Mouse (Mus musculus): ENCODE data around the gene Naa10. TPM values are rescaled to one million over a fixed set of nuclear protein-coding genes. Genes with fewer than 3 reads are reported as not detected.

Naa10 gene
- polyA plus RNA-seq, 1 experiment from 2014 or later, result 159 TPM

DNA sequence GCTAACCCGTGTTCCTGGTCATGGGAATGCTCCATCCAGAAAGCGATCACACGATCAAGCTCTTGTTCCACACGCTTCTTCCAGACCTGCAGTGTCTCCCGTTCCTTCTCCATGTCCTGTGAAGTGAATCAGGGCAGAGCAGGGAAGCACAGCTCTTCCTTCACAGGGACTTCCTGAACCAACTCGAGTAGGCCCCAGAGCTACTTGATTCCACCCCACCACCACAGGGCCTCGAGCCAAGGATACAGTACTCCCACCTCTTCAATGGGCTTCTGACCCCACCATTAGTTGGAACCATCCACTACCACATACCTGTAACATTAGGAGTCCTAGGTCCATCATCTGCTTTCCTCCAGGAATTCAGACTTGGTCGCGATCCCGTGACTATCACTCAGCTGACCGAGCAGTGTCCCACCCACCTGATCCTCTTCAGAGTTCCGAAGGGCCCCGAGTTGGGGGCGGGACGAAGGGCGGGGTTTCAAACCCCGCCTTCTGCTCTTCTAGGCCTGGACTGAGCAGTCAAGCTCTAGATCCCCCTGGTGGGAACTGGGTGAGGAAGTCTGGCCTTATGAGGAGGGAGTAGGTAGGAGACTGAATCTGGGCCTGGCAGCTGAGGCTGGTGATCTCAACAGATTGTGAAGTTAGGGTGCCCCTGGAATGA, 8.8 kb upstream of the Naa10 start, which contains the start of gene Renbp:
Gene Renbp, minus strand, starts transcription at position 449 of the 661 bp plus-strand sequence.
- Histone ChIP-seq H3K9me3 (ENCODE audit: control insufficient read depth, low read length) (no peaks in the 10 kb centered on the region), H3K27me3 (ENCODE audit: control insufficient read depth, insufficient read depth, low read length) (no peaks in the 10 kb centered on the region), H3K4me2 (ENCODE audit: low read depth, severe bottlenecking) (peak within 1 kb of the TSS; percentile 20; the same call in 1 of the 2 replicates), H3K9ac (ENCODE audit: low read length) (no peak within 1 kb of the TSS), H3K36me3 (ENCODE audit: control insufficient read depth, insufficient read depth, low read length) (no peaks in the 10 kb centered on the region), H3K4me3 (ENCODE audit: low read depth, low read length) (no peak within 1 kb of the TSS), H3K4me1 (ENCODE audit: control insufficient read depth, insufficient read depth, low read length) (no peaks in the 10 kb centered on the region), H3K27ac (replicated peaks; ENCODE audit: low read depth, low read length) (no peak within 1 kb of the TSS)
- WGBS, result 37% methylated on average over 17 of the region's 17 CpGs
- peak; percentile 50 for DNase-seq (ENCODE audit: low spot score)
- ATAC-seq (ENCODE audit: insufficient number of reproducible peaks, low FRiP score, low TSS enrichment, low read depth), result peak; percentile 62; the same call in 1 of the 2 replicates

- Histone ChIP-seq H3K27me3 (ENCODE audit: control insufficient read depth, insufficient read depth, low read length) (no peaks in the 10 kb centered on the region), H3K9me3 (ENCODE audit: control insufficient read depth, low read length) (no peaks in the 10 kb centered on the region), H3K9ac (ENCODE audit: low read length) (peak overlapping the region; percentile 56; the same call in 1 of the 2 replicates), H3K4me1 (ENCODE audit: control insufficient read depth, insufficient read depth, low read length) (no peaks in the 10 kb centered on the region), H3K36me3 (ENCODE audit: control insufficient read depth, insufficient read depth, low read length) (no peaks in the 10 kb centered on the region), H3K4me3 (ENCODE audit: low read depth, low read length) (peak overlapping the region; percentile 49), H3K4me2 (ENCODE audit: low read depth, severe bottlenecking) (peak overlapping the region; percentile 58), H3K27ac (replicated peaks; ENCODE audit: low read depth, low read length) (no peak overlapping the region)
- DNase-seq (ENCODE audit: low spot score), result no peak
- no peak for ATAC-seq (ENCODE audit: insufficient number of reproducible peaks, low FRiP score, low TSS enrichment, low read depth)
- WGBS, result 78% methylated on average over 8 of the region's 8 CpGs
Measured at GRCm38 (mm10) chrX:73922550-73922882, 772 bp upstream of the Naa10 start.

DNA sequence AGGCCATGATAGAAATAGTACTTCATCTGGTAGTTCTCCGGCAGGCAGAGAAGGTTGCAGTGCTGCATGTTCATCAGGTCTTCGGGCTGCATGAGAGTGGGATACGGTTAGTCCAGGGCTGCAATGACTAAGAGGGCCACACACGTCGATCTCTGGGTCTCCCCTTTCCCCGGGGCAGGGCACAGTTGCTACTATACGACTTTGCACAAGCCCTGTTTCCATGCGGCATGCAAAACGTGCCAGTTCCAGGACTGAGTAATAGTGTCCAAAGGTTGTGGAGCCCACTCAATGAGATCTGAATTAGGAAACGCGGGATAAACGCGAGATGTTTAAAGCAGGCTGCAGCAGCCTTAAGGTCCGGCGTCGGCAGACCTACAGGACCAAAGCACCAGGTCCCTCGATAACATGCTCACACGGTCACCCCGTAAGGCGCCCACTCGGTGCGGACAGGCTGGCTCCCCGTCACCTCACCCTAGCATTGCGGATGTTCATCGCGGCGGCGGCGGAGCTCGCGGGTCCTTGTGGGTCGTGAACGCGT, 390 bp downstream of the Naa10 start:
- 25% methylated on average over 34 of the region's 34 CpGs for WGBS
- ATAC-seq (ENCODE audit: insufficient number of reproducible peaks, low FRiP score, low TSS enrichment, low read depth), result peak; percentile 10; the same call in 1 of the 2 replicates

DNA sequence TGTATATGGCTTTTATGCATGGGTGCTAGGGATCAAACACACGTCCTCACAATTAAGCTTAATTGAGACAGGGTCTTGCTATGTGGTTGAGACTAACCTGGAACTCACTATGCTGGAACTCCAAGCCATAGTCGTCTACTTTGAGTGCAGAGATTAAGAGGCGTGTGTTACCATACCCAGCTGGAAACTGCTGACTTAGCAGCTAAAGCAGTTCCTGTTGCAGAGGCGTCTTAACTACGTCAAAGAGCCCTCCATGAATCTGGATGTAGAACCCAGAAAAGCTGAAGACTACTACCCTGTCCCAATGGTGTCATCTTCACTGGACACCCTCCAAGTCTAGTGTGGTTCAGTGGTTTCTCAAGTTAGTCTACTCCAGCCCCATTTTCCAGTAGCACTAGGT, 3.1 kb downstream of the Naa10 start:
- DNase-seq (ENCODE audit: low spot score) (no peak), ATAC-seq (ENCODE audit: insufficient number of reproducible peaks, low FRiP score, low TSS enrichment, low read depth) (no peak)
- Histone ChIP-seq H3K36me3 (ENCODE audit: control insufficient read depth, insufficient read depth, low read length) (no peaks in the 10 kb centered on the region), H3K9ac (ENCODE audit: low read length) (no peak overlapping the region), H3K4me1 (ENCODE audit: control insufficient read depth, insufficient read depth, low read length) (no peaks in the 10 kb centered on the region), H3K9me3 (ENCODE audit: control insufficient read depth, low read length) (no peaks in the 10 kb centered on the region), H3K27me3 (ENCODE audit: control insufficient read depth, insufficient read depth, low read length) (no peaks in the 10 kb centered on the region), H3K27ac (replicated peaks; ENCODE audit: low read depth, low read length) (no peak overlapping the region), H3K4me3 (ENCODE audit: low read depth, low read length) (no peak overlapping the region), H3K4me2 (ENCODE audit: low read depth, severe bottlenecking) (no peak overlapping the region)
- 88% methylated on average over 5 of the region's 5 CpGs for WGBS

More for the DNA sequence above, 390 bp downstream of the Naa10 start:
- H3K4me3 ChIP-seq (ENCODE audit: low read depth, low read length), result peak overlapping the region; percentile 49
- H3K27me3 ChIP-seq (ENCODE audit: control insufficient read depth, insufficient read depth, low read length), result no peaks in the 10 kb centered on the region
- H3K4me2 ChIP-seq (ENCODE audit: low read depth, severe bottlenecking), result peak overlapping the region; percentile 47
- H3K9me3 ChIP-seq (ENCODE audit: control insufficient read depth, low read length), result no peaks in the 10 kb centered on the region
- DNase-seq (ENCODE audit: low spot score), result no peak
- H3K4me1 ChIP-seq (ENCODE audit: control insufficient read depth, insufficient read depth, low read length), result no peaks in the 10 kb centered on the region
- peak overlapping the region; percentile 66 for H3K9ac ChIP-seq (ENCODE audit: low read length)
- H3K36me3 ChIP-seq (ENCODE audit: control insufficient read depth, insufficient read depth, low read length), result no peaks in the 10 kb centered on the region
- H3K27ac ChIP-seq (replicated peaks; ENCODE audit: low read depth, low read length), result no peak overlapping the region

GRCm38 (mm10) chrX:73916945-73917344, 4.8 kb downstream of the Naa10 start:
- DNase-seq (ENCODE audit: low spot score), result no peak
- Histone ChIP-seq H3K4me1 (ENCODE audit: control insufficient read depth, insufficient read depth, low read length) (no peaks in the 10 kb centered on the region), H3K27me3 (ENCODE audit: control insufficient read depth, insufficient read depth, low read length) (no peaks in the 10 kb centered on the region), H3K9ac (ENCODE audit: low read length) (no peak overlapping the region), H3K27ac (replicated peaks; ENCODE audit: low read depth, low read length) (no peak overlapping the region), H3K9me3 (ENCODE audit: control insufficient read depth, low read length) (no peaks in the 10 kb centered on the region), H3K4me3 (ENCODE audit: low read depth, low read length) (no peak overlapping the region), H3K36me3 (ENCODE audit: control insufficient read depth, insufficient read depth, low read length) (no peaks in the 10 kb centered on the region), H3K4me2 (ENCODE audit: low read depth, severe bottlenecking) (no peak overlapping the region)
- no peak for ATAC-seq (ENCODE audit: insufficient number of reproducible peaks, low FRiP score, low TSS enrichment, low read depth)
- 77% methylated on average over 8 of the region's 8 CpGs for WGBS

- Histone ChIP-seq H3K27me3 (ENCODE audit: control insufficient read depth, insufficient read depth, low read length) (no peaks in the 10 kb centered on the region), H3K4me3 (ENCODE audit: low read depth, low read length) (no peak overlapping the region), H3K4me1 (ENCODE audit: control insufficient read depth, insufficient read depth, low read length) (no peaks in the 10 kb centered on the region), H3K9me3 (ENCODE audit: control insufficient read depth, low read length) (no peaks in the 10 kb centered on the region), H3K9ac (ENCODE audit: low read length) (no peak overlapping the region), H3K27ac (replicated peaks; ENCODE audit: low read depth, low read length) (0 out of 2 replicates have a peak overlapping the region, but pooled peaks have one; percentile 18), H3K4me2 (ENCODE audit: low read depth, severe bottlenecking) (peak overlapping the region; percentile 18; the same call in 1 of the 2 replicates), H3K36me3 (ENCODE audit: control insufficient read depth, insufficient read depth, low read length) (no peaks in the 10 kb centered on the region)
- DNase-seq (ENCODE audit: low spot score) (peak; percentile 88), ATAC-seq (ENCODE audit: insufficient number of reproducible peaks, low FRiP score, low TSS enrichment, low read depth) (peak; percentile 96)
- 25% methylated on average over 31 of the region's 31 CpGs for WGBS
Measured at GRCm38 (mm10) chrX:73914827-73915703, 6.7 kb downstream of the Naa10 start.

DNA sequence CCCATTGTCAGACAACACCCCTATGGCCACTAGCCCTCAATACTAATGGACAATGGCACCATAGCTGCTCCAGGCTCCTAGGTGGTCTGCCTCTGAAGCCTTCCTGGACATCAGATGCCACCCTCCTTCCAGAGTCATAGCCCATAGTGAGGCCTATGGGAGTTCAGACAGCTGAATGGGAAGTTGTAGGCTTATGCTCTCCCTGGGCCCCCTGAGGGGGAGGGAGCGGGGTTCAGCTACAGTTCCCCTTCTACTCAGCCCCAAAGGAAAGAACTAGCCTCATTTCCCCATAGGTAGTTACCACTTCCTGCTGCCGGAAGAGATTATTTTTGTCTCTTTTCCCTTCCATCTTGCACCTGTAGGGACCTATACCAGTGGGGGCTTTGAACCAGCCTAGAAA, 10.2 kb downstream of the Naa10 start:
- no peaks in the 10 kb centered on the region for H3K36me3 ChIP-seq (ENCODE audit: control insufficient read depth, insufficient read depth, low read length)
- ATAC-seq (ENCODE audit: insufficient number of reproducible peaks, low FRiP score, low TSS enrichment, low read depth) (no peak), DNase-seq (ENCODE audit: low spot score) (no peak)
- H3K27ac ChIP-seq (replicated peaks; ENCODE audit: low read depth, low read length), result no peak overlapping the region
- H3K4me2 ChIP-seq (ENCODE audit: low read depth, severe bottlenecking), result no peak overlapping the region; the same call in 1 of the 2 replicates
- H3K4me3 ChIP-seq (ENCODE audit: low read depth, low read length), result no peak overlapping the region
- H3K27me3 ChIP-seq (ENCODE audit: control insufficient read depth, insufficient read depth, low read length), result no peaks in the 10 kb centered on the region
- no peaks in the 10 kb centered on the region for H3K9me3 ChIP-seq (ENCODE audit: control insufficient read depth, low read length)
- no peak overlapping the region for H3K9ac ChIP-seq (ENCODE audit: low read length)
- no peaks in the 10 kb centered on the region for H3K4me1 ChIP-seq (ENCODE audit: control insufficient read depth, insufficient read depth, low read length)
- WGBS, result 83% methylated on average over 2 of the region's 2 CpGs

GRCm38 (mm10) chrX:73911156-73911555, 10.6 kb downstream of the Naa10 start:
- peak overlapping the region; percentile 33 for H3K4me2 ChIP-seq (ENCODE audit: low read depth, severe bottlenecking)
- H3K27ac ChIP-seq (replicated peaks; ENCODE audit: low read depth, low read length), result no peak overlapping the region
- no peak overlapping the region for H3K4me3 ChIP-seq (ENCODE audit: low read depth, low read length)
- H3K9me3 ChIP-seq (ENCODE audit: control insufficient read depth, low read length), result no peaks in the 10 kb centered on the region
- no peak for ATAC-seq (ENCODE audit: insufficient number of reproducible peaks, low FRiP score, low TSS enrichment, low read depth)
- H3K27me3 ChIP-seq (ENCODE audit: control insufficient read depth, insufficient read depth, low read length), result no peaks in the 10 kb centered on the region
- no peak overlapping the region for H3K9ac ChIP-seq (ENCODE audit: low read length)
- no peaks in the 10 kb centered on the region for H3K36me3 ChIP-seq (ENCODE audit: control insufficient read depth, insufficient read depth, low read length)
- no peak for DNase-seq (ENCODE audit: low spot score)
- no peaks in the 10 kb centered on the region for H3K4me1 ChIP-seq (ENCODE audit: control insufficient read depth, insufficient read depth, low read length)
- WGBS, result 22% methylated on average over 25 of the region's 26 CpGs
